Mouse (Mus musculus) forebrain, embryonic 11.5 days (tissue): ENCODE results near the gene Mrnip. TPM values are rescaled to one million over a fixed set of nuclear protein-coding genes. Genes with fewer than 3 reads are reported as not detected.

Experiments used
- ATAC-seq: fragments of 200-750 bp; cut with Nextera tagmentation; replicated peaks from 2 replicates; pipeline ENCODE4 v1.8.0; 2017; ENCODE audit warnings: moderate TSS enrichment; ENCODE audit not compliant: low FRiP score
- DNase-seq: peaks from one replicate; pipeline ENCODE4 v3.0.0-alpha.2; 2017; ENCODE audit warnings: low spot score
- H3K27ac ChIP-seq: fragments of 300-500 bp; sonication (generic); 2 replicates; pipeline ENCODE4 v1.5.1; 2014; ENCODE audit warnings: low read depth, low read length
- H3K27me3 ChIP-seq: fragments of 300-500 bp; sonication (generic); 2 replicates; pipeline ENCODE4 v1.6.1; 2014; ENCODE audit warnings: mild to moderate bottlenecking, low read length, mixed read lengths; ENCODE audit not compliant: control insufficient read depth, insufficient read depth
- H3K36me3 ChIP-seq: fragments of 300-500 bp; sonication (generic); 2 replicates; pipeline ENCODE4 v1.6.1; 2014; ENCODE audit warnings: mild to moderate bottlenecking, low read length, moderate library complexity, mixed read lengths; ENCODE audit not compliant: control insufficient read depth, insufficient read depth
- H3K4me1 ChIP-seq: fragments of 300-500 bp; sonication (generic); replicated peaks from 2 replicates; pipeline ENCODE4 v1.6.1; 2014; ENCODE audit warnings: low read length, mixed read lengths; ENCODE audit not compliant: control insufficient read depth, insufficient read depth
- H3K4me2 ChIP-seq: fragments of 300-500 bp; sonication (generic); 2 replicates; pipeline ENCODE4 v1.6.1; 2014; ENCODE audit warnings: low read depth, mild to moderate bottlenecking, low read length, moderate library complexity, mixed read lengths; ENCODE audit not compliant: severe bottlenecking
- H3K4me3 ChIP-seq: fragments of 300-500 bp; sonication (generic); 2 replicates; pipeline ENCODE4 v1.5.1; 2014; ENCODE audit warnings: low read depth, low read length
- H3K9ac ChIP-seq: fragments of 300-500 bp; sonication (generic); 2 replicates; pipeline ENCODE4 v1.6.1; 2014; ENCODE audit warnings: low read length
- H3K9me3 ChIP-seq: fragments of 300-500 bp; sonication (generic); 2 replicates; pipeline ENCODE4 v1.6.1; 2016; ENCODE audit warnings: low read length, mixed read lengths; ENCODE audit not compliant: control insufficient read depth
- WGBS: fragments of 180-500 bp; shearing (Covaris S2); extraction: QIAGEN DNeasy Blood & Tissue Kit; methylation state at CpG from one replicate; pipeline ENCODE4 v1.1.7; 2014; 5-methylcytosine and 5-hydroxymethylcytosine counted together
- polyA plus RNA-seq: library from polyadenylated mRNA; unstranded; fragments of >200 nt; fragmentation: Nextera tagmentation; extraction: Ambion mirVana; gene quantifications from 2 replicates; pipeline ENCODE4 v1.2.1, GENCODE M21; 2014

Mrnip gene
- polyA plus RNA-seq, 1 experiment from 2014 or later, result 21.1 TPM

GRCm38 (mm10) chr11:50222559-50223276 is 48.5 kb downstream of the Mrnip start:
- WGBS, result 51% methylated on average over 7 of the region's 7 CpGs
- H3K9ac ChIP-seq, result no peak overlapping the region

GRCm38 (mm10) chr11:50223783-50224662 is 49.8 kb downstream of the Mrnip start:
- H3K4me2 ChIP-seq, result peak overlapping the region; percentile 95
- peak overlapping the region; percentile 74 for H3K27ac ChIP-seq
- H3K4me3 ChIP-seq, result peak overlapping the region; percentile 86
- peaks cover 2% of the 10 kb centered on the region; the same call in 1 of the 2 replicates for H3K27me3 ChIP-seq
- DNase-seq (no peak), ATAC-seq (peak; percentile 13; the same call in 1 of the 2 replicates)
- WGBS, result 7% methylated on average over 17 of the region's 17 CpGs
- H3K9me3 ChIP-seq, result no peaks in the 10 kb centered on the region
- H3K9ac ChIP-seq, result peak overlapping the region; percentile 94
- H3K4me1 ChIP-seq, result peaks cover 16% of the 10 kb centered on the region
- no peaks in the 10 kb centered on the region for H3K36me3 ChIP-seq

More at GRCm38 (mm10) chr11:50222559-50223276, 48.5 kb downstream of the Mrnip start:
- no peak for DNase-seq
- H3K4me1 ChIP-seq, result peaks cover 11% of the 10 kb centered on the region
- H3K27me3 ChIP-seq, result peaks cover 2% of the 10 kb centered on the region; the same call in 1 of the 2 replicates
- no peak for ATAC-seq
- H3K4me3 ChIP-seq, result no peak overlapping the region
- H3K36me3 ChIP-seq, result no peaks in the 10 kb centered on the region
- no peak overlapping the region for H3K4me2 ChIP-seq
- H3K9me3 ChIP-seq, result no peaks in the 10 kb centered on the region
- no peak overlapping the region for H3K27ac ChIP-seq

- no peaks in the 10 kb centered on the region for H3K9me3 ChIP-seq
- peak overlapping the region; percentile 86 for H3K4me3 ChIP-seq
- H3K4me1 ChIP-seq, result peaks cover 19% of the 10 kb centered on the region
- peak overlapping the region; percentile 94 for H3K9ac ChIP-seq
- DNase-seq, result peak; percentile 89
- H3K27me3 ChIP-seq, result peaks cover 2% of the 10 kb centered on the region; the same call in 1 of the 2 replicates
- peak overlapping the region; percentile 95 for H3K4me2 ChIP-seq
- ATAC-seq, result peak; percentile 89
- H3K36me3 ChIP-seq, result no peaks in the 10 kb centered on the region
- WGBS, result under 1% methylated on average over 68 of the region's 70 CpGs
- H3K27ac ChIP-seq, result peak overlapping the region; percentile 74
These were observed 50.7 kb downstream of the Mrnip start for GRCm38 (mm10) chr11:50224671-50225530.

- H3K27ac ChIP-seq, result no peak overlapping the region
- peak overlapping the region; percentile 95 for H3K4me2 ChIP-seq
- no peaks in the 10 kb centered on the region for H3K36me3 ChIP-seq
- H3K9me3 ChIP-seq, result no peaks in the 10 kb centered on the region
- peak; percentile 72 for DNase-seq
- peak overlapping the region; percentile 86 for H3K4me3 ChIP-seq
- H3K27me3 ChIP-seq, result peaks cover 4% of the 10 kb centered on the region; the same call in 1 of the 2 replicates
- WGBS, result 4% methylated on average over 32 of the region's 34 CpGs
- H3K4me1 ChIP-seq, result peaks cover 19% of the 10 kb centered on the region
- peak overlapping the region; percentile 94 for H3K9ac ChIP-seq
- ATAC-seq, result peak; percentile 26
These were observed 51.6 kb downstream of the Mrnip start for GRCm38 (mm10) chr11:50225611-50226378.

GRCm38 (mm10) chr11:50226406-50226805 is 52.2 kb downstream of the Mrnip start:
- 42% methylated on average over 2 of the region's 2 CpGs for WGBS

GRCm38 (mm10) chr11:50227226-50227625 is 53.0 kb downstream of the Mrnip start:
- H3K27ac ChIP-seq, result no peak overlapping the region
- H3K9me3 ChIP-seq, result no peaks in the 10 kb centered on the region
- H3K36me3 ChIP-seq, result no peaks in the 10 kb centered on the region
- no peak overlapping the region for H3K9ac ChIP-seq
- H3K27me3 ChIP-seq, result peaks cover 4% of the 10 kb centered on the region; the same call in 1 of the 2 replicates
- H3K4me1 ChIP-seq, result peaks cover 22% of the 10 kb centered on the region
- ATAC-seq, result no peak
- H3K4me3 ChIP-seq, result no peak overlapping the region
- DNase-seq, result no peak
- 82% methylated on average over 3 of the region's 3 CpGs for WGBS
- H3K4me2 ChIP-seq, result no peak overlapping the region

More at GRCm38 (mm10) chr11:50226406-50226805, 52.2 kb downstream of the Mrnip start:
- no peak overlapping the region for H3K27ac ChIP-seq
- peak overlapping the region; percentile 94 for H3K9ac ChIP-seq
- no peaks in the 10 kb centered on the region for H3K9me3 ChIP-seq
- peak overlapping the region; percentile 95 for H3K4me2 ChIP-seq
- H3K36me3 ChIP-seq, result no peaks in the 10 kb centered on the region
- DNase-seq (no peak), ATAC-seq (no peak)
- H3K4me1 ChIP-seq, result peaks cover 22% of the 10 kb centered on the region
- H3K27me3 ChIP-seq, result peaks cover 4% of the 10 kb centered on the region; the same call in 1 of the 2 replicates
- peak overlapping the region; percentile 86 for H3K4me3 ChIP-seq

GRCm38 (mm10) chr11:50227736-50228135 is 53.5 kb downstream of the Mrnip start:
- WGBS, result 93% methylated on average over 4 of the region's 4 CpGs
- Histone ChIP-seq H3K9ac (no peak overlapping the region), H3K4me2 (no peak overlapping the region), H3K9me3 (no peaks in the 10 kb centered on the region), H3K27ac (no peak overlapping the region), H3K4me3 (no peak overlapping the region), H3K36me3 (peaks cover under 1% of the 10 kb centered on the region; the same call in 1 of the 2 replicates), H3K27me3 (peaks cover 4% of the 10 kb centered on the region; the same call in 1 of the 2 replicates), H3K4me1 (peaks cover 22% of the 10 kb centered on the region)
- DNase-seq (no peak), ATAC-seq (no peak)
